Mouse (Mus musculus): ENCODE results near the gene Hist1h3e.

Hist1h3e gene

GRCm38 (mm10) chr13:23518885-23519284 is 43.3 kb downstream of the Hist1h3e start:
- peak; percentile 53 for DNase-seq (ENCODE audit: low read depth, low spot score)

GRCm38 (mm10) chr13:23518295-23518603 is 43.9 kb downstream of the Hist1h3e start:
- no peak for DNase-seq (ENCODE audit: low read depth, low spot score)

- peak; percentile 53 for DNase-seq (ENCODE audit: low read depth, low spot score)
Observed at GRCm38 (mm10) chr13:23517603-23518294, 44.4 kb downstream of the Hist1h3e start.

- peak; percentile 46 for DNase-seq (ENCODE audit: low read depth, low spot score)
Observed at GRCm38 (mm10) chr13:23516822-23517602, 45.2 kb downstream of the Hist1h3e start.

GRCm38 (mm10) chr13:23515826-23516620 is 46.1 kb downstream of the Hist1h3e start:
- DNase-seq (ENCODE audit: low read depth, low spot score): no peak

- no peak for DNase-seq (ENCODE audit: low read depth, low spot score)
Observed at GRCm38 (mm10) chr13:23515281-23515680, 46.9 kb downstream of the Hist1h3e start.

- DNase-seq (ENCODE audit: low read depth, low spot score): no peak
Observed at GRCm38 (mm10) chr13:23513517-23513916, 48.7 kb downstream of the Hist1h3e start.
